Comparison of ENCODE assay signal across 19 mouse cellular contexts in the genomic region with DNA sequence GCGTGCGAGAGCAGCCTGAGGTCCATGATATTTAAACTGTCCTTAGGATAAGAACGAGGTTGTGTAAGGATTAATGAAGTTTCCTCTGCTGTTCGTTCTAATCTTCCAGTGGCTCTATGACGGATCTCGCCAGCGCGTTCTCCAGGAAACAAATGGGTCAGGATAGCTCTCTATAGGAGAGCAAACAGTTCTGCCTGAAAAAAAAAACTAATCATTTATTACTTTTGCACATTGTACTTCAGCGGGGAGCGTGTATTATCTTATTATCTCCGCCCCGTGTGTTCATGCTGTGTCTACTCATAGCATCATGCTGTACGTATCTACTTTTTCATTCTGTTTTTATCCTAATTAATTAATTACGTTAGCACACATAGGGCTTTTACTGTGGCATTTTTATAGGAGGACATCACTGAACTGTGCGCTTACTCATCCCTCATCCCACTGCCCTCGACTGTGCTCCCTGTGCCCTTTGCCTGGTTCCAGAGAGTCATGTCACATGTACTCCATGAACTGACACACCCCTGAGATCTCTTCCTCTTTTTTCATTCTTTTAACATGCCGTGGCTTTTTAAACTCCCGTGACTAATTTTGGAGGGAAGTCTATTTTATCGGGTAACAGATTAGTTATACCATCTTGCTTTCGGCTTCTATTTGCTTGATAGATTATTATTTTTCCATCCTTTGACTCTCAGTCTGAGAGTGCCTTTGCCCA. TPM values are rescaled to one million over a fixed set of nuclear protein-coding genes. Genes with fewer than 3 reads are reported as not detected.
DNase-seq lines count a peak whose midpoint lies in the region; ATAC-seq and TF ChIP-seq lines count a peak whose summit lies in the region.
"Had no signal": no experiment of that assay in that cellular context is flagged by ENCODE, and none has a peak within 500 bp of the region (broad histone marks: within the 10 kb centered on the region; RNA-seq: fewer than 3 reads in every experiment).

No protein-coding gene starts in this region.

- no peaks in the 10 kb centered on the region for H3K27me3 ChIP-seq in forebrain, embryonic 16.5 days (replicated peaks; ENCODE audit: control insufficient read depth, insufficient read depth, low read length)
- H3K27me3 ChIP-seq in forebrain, embryonic 12.5 days: 0 out of 2 replicates have a peak, but pooled peaks cover 2% of the 10 kb centered on the region
- H3K27me3 ChIP-seq: heart, embryonic 13.5 days; limb, embryonic 12.5 days; liver, embryonic 15.5 days had no signal

- H3K9me3 ChIP-seq in forebrain, embryonic 16.5 days (ENCODE audit: control insufficient read depth, low read length): no peaks in the 10 kb centered on the region
- no peaks in the 10 kb centered on the region for H3K9me3 ChIP-seq in forebrain, embryonic 12.5 days
- H3K9me3 ChIP-seq: heart, embryonic 13.5 days; limb, embryonic 12.5 days; liver, embryonic 15.5 days had no signal

- H3K27ac ChIP-seq in forebrain, embryonic 16.5 days (ENCODE audit: low read length): no peak overlapping the region
- H3K27ac ChIP-seq in forebrain, embryonic 12.5 days: no peak overlapping the region
- H3K27ac ChIP-seq in embryonic fibroblast, embryonic 13.5 days (ENCODE audit: insufficient read depth, low read length): peak overlapping the region; percentile 64; the same call in 1 of the 2 replicates
- H3K27ac ChIP-seq: heart, embryonic 13.5 days; left cerebral cortex, adult 2 months; limb, embryonic 12.5 days; liver, embryonic 15.5 days had no signal

- no peaks in the 10 kb centered on the region for H3K36me3 ChIP-seq in forebrain, embryonic 16.5 days (ENCODE audit: control insufficient read depth, insufficient read depth)
- no peaks in the 10 kb centered on the region for H3K36me3 ChIP-seq in forebrain, embryonic 12.5 days (replicated peaks)
- H3K36me3 ChIP-seq: heart, embryonic 13.5 days; limb, embryonic 12.5 days; liver, embryonic 15.5 days had no signal

- no peak for TF ChIP-seq POLR2A in embryonic fibroblast, embryonic 13.5 days (IDR thresholded peaks at IDR 0.05; ENCODE audit: low read depth, low read length)
- no peak for TF ChIP-seq POLR2A in lung, adult 2 months (IDR thresholded peaks at IDR 0.05; ENCODE audit: borderline replicate concordance, extremely low read depth, low read depth, low read length)

- H3K4me3 ChIP-seq in forebrain, embryonic 16.5 days (replicated peaks; ENCODE audit: low read length): no peak overlapping the region
- H3K4me3 ChIP-seq in forebrain, embryonic 12.5 days (replicated peaks): no peak overlapping the region
- no peak overlapping the region for H3K4me3 ChIP-seq in embryonic fibroblast, embryonic 13.5 days (ENCODE audit: insufficient read depth, low read length)
- H3K4me3 ChIP-seq in lung, adult 2 months (replicated peaks; ENCODE audit: extremely low read depth, low read depth, low read length): no peak overlapping the region
- H3K4me3 ChIP-seq: heart, embryonic 13.5 days; left cerebral cortex, adult 2 months; limb, embryonic 12.5 days; liver, embryonic 15.5 days had no signal

- H3K4me1 ChIP-seq in forebrain, embryonic 16.5 days (replicated peaks; ENCODE audit: control insufficient read depth, insufficient read depth, low read length): peaks cover 9% of the 10 kb centered on the region; the same call in 1 of the 2 replicates
- H3K4me1 ChIP-seq in forebrain, embryonic 12.5 days: 0 out of 2 replicates have a peak, but pooled peaks cover 2% of the 10 kb centered on the region
- H3K4me1 ChIP-seq in embryonic fibroblast, embryonic 13.5 days (ENCODE audit: control insufficient read depth, insufficient read depth, low read length): peaks cover 16% of the 10 kb centered on the region
- H3K4me1 ChIP-seq in lung, adult 2 months (ENCODE audit: control insufficient read depth, insufficient read depth, low read length): no peaks in the 10 kb centered on the region; the same call in 1 of the 2 replicates

- no peak overlapping the region for H3K4me2 ChIP-seq in forebrain, embryonic 16.5 days (ENCODE audit: low read length)
- no peak overlapping the region for H3K4me2 ChIP-seq in forebrain, embryonic 12.5 days
- H3K4me2 ChIP-seq: heart, embryonic 13.5 days; limb, embryonic 12.5 days; liver, embryonic 15.5 days had no signal

- 79% methylated on average over 20 of the region's 20 CpGs for WGBS in forebrain, embryonic 16.5 days
- WGBS in forebrain, embryonic 12.5 days: 81% methylated on average over 20 of the region's 20 CpGs
- 80% methylated on average over 20 of the region's 20 CpGs for WGBS in lung, adult 2 months

- TF ChIP-seq CTCF in embryonic fibroblast, embryonic 13.5 days (IDR thresholded peaks at IDR 0.05; ENCODE audit: borderline replicate concordance, insufficient read depth, low read length): no peak
- no peak for TF ChIP-seq CTCF in lung, adult 2 months (IDR thresholded peaks at IDR 0.05; ENCODE audit: insufficient read depth, low read length)

- H3K9ac ChIP-seq in forebrain, embryonic 16.5 days (replicated peaks; ENCODE audit: low read depth, low read length): 0 out of 2 replicates have a peak overlapping the region, but pooled peaks have one; percentile 17
- H3K9ac ChIP-seq in forebrain, embryonic 12.5 days: no peak overlapping the region
- H3K9ac ChIP-seq: heart, embryonic 13.5 days; limb, embryonic 12.5 days; liver, embryonic 15.5 days had no signal

- no peak for ATAC-seq in forebrain, embryonic 16.5 days
- ATAC-seq in forebrain, embryonic 12.5 days (ENCODE audit: low FRiP score): no peak
- ATAC-seq in megakaryocyte, adult 5-6 weeks (ENCODE audit: poor library complexity, severe bottlenecking): peak; percentile 75
- ATAC-seq: forebrain, embryonic 14.5 days had no signal

- DNase-seq in 416B (ENCODE audit: low read depth): peak; percentile 55
- DNase-seq in gastrocnemius, postnatal 10 days: no peak
- no peak for DNase-seq in lung, adult 2 months
- DNase-seq in frontal cortex, adult 2 months (ENCODE audit: extremely low spot score in 1 of 2, low spot score in 1 of 2): no peak
- DNase-seq: adrenal gland, adult 2 months; cerebellum, adult 11-12 months; gastrocnemius, postnatal 14 days; lung, postnatal 14 days; right cerebral cortex, postnatal 14 days; thymus, postnatal 4 days had no signal

RNA-seq across cellular contexts. Expression of a gene that starts 16.1 kb away (rescaled TPM):
- 37.0 and 44.1 TPM in 2 replicates for polyA plus RNA-seq in forebrain, embryonic 16.5 days (2015; fragmentation: Nextera tagmentation; extraction: Ambion mirVana)
- polyA plus RNA-seq in forebrain, embryonic 12.5 days (2016; fragmentation: Nextera tagmentation; extraction: Ambion mirVana): 37.1 and 40.0 TPM in 2 replicates
- 23.2 and 41.3 TPM in 2 replicates for polyA plus RNA-seq in embryonic fibroblast, embryonic 13.5 days (2011; ENCODE audit: insufficient read length, low read depth, missing spikeins)
- total RNA-seq in megakaryocyte, adult 5-6 weeks (2015): 47.6 and 51.1 TPM in 2 replicates
- total RNA-seq in megakaryocyte, adult 5-6 weeks (2017): 43.1 and 48.9 TPM in 2 replicates
- total RNA-seq in gastrocnemius, postnatal 10 days (2021): 10 to 100 TPM; 30.9 to 39.0 TPM
- polyA plus RNA-seq in lung, adult 2 months (2012; rRNA removed): 81.2 and 85.4 TPM in 2 replicates
- 50.5 and 60.8 TPM in 2 replicates for polyA plus RNA-seq in frontal cortex, adult 2 months (2012; rRNA removed)
